9 mouse cellular contexts compared by ENCODE assay signal in the genomic region with DNA sequence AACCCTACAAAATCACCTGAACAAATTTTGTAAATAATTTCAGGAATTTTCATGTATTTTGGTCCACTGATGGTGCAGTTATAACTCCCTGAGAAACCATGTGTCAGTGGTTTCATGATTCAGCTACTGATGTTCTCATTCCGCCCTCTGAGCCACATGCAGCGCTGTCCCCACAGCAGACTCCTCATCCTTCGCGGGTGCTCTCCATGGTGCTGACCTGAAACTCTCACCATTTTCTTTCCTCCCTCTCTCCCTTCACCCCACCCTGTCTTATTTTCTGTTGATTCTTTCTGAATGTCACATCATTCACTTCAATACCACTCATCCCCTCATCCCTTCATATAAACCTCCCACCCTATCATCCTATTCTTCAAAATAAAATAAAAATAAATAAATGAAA.
DNase-seq lines count a peak whose midpoint lies in the region; ATAC-seq lines count a peak whose summit lies in the region.
"Had no signal": no experiment of that assay in that cellular context is flagged by ENCODE, and none has a peak within 500 bp of the region (broad histone marks: within the 10 kb centered on the region; RNA-seq: fewer than 3 reads in every experiment).

No protein-coding gene starts in this region.

- DNase-seq in heart, adult 18-20 months: peak; percentile 1 to 14
- no peak for DNase-seq in heart, adult 11 months
- peak; percentile 16 for DNase-seq in 416B (ENCODE audit: low read depth)
- DNase-seq in kidney, postnatal 10 days: peak; percentile 52
- no peak for DNase-seq in right cerebral cortex, postnatal 36 days (ENCODE audit: low spot score in 2 of 2)
- no peak for DNase-seq in left cerebral cortex, adult 18-20 months (ENCODE audit: low spot score in 2 of 2)
- no peak for DNase-seq in frontal cortex, postnatal 14 days (ENCODE audit: low spot score in 2 of 2)

- ATAC-seq in common myeloid progenitor, adult 5-6 weeks (replicated peaks; ENCODE audit: low read depth, poor library complexity, severe bottlenecking): peak; percentile 72
- ATAC-seq: forebrain, embryonic 13.5 days had no signal

Comparison
In these comparisons a context has a peak if more than half of its experiments do, and no peak if none do; other contexts are left out.
1. DNase-seq: peak in heart, adult 18-20 months (2 of 2), 416B (single experiment) and kidney, postnatal 10 days (single experiment); none in heart, adult 11 months (single experiment), right cerebral cortex, postnatal 36 days (0 of 2), left cerebral cortex, adult 18-20 months (0 of 2) and frontal cortex, postnatal 14 days (0 of 2).